Mouse (Mus musculus) adrenal gland, postnatal 36 days (tissue): Measurements from ENCODE around the gene Hmgb1. TPM values are rescaled to one million over a fixed set of nuclear protein-coding genes. Genes with fewer than 3 reads are reported as not detected.

ENCODE experiments used
- DNase-seq, 2 experiments: peaks; one replicate each; pipeline ENCODE4 v3.0.0; 2021; ENCODE audit warnings: mixed read lengths in 1 of 2
- total RNA-seq, 2 experiments: library from RNA; stranded (reverse); gene quantifications; 2 replicates each; pipeline ENCODE4 v1.2.3; 2021

Gene Hmgb1
- total RNA-seq, 2 experiments from 2014 or later = 141 to 161 TPM

GRCm38 (mm10) chr5:149104096-149104725, 80.1 kb downstream of the Hmgb1 start:
- no peak for DNase-seq

DNA sequence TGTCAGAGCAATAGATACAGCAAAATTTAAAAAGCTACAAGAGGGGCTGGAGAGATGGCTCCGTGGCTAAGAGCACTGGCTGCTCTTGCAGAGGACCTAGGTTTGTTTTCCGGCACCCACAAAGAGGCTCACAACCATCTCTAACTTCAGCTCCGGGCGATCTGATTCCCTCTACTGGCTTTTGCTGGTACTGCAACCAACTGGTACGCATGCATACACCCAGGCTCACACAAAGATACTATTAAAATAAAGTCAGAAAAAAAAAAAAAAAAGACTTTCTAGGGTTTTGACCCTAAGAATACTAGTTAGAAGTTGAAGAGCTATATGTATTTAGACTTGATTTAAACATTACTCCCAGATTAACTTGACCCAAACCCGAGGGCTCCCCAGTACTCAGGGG, 82.4 kb downstream of the Hmgb1 start:
- DNase-seq = no peak

DNA sequence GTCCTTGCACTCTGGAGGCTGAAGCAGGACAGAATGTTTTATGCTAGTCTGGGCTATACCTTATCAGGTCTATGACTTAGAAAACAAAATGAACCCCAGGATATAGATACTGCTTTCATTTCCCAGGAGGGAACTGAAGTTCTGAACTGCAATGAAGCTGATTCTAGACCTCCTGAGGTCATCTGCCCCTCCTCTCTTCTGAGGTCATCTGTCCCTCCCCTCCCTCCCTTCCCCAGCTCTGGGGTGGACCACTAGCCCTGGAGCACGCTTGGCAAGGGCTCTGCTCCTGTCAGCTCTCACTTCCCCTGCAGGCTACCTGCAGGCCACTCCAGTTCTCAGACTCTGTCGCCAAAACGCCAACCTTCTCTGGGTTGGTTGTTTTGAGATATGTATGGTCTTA, 84.2 kb downstream of the Hmgb1 start:
- DNase-seq = no peak

DNA sequence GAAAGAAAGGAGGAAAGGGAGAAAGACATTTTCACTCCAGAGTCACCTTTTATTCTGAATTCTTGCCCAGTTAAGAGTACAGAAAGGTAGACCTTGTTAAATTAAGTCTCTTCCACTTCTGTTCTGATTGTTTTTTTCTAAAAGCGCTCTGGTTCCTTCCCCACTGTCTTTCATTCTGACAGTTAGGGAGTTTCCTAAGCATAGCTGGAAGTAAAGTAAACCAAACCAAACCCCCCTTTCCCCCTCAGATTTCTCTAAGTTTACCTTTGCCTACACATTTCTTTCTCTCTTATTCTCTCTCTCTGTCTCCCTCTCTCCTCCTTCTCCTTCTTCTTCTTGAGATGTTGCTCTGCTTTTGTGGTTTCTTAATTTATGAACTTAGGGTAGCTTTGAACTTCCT, 85.3 kb downstream of the Hmgb1 start:
- DNase-seq = no peak

GRCm38 (mm10) chr5:149097841-149098240, 86.4 kb downstream of the Hmgb1 start:
- DNase-seq = no peak

DNA sequence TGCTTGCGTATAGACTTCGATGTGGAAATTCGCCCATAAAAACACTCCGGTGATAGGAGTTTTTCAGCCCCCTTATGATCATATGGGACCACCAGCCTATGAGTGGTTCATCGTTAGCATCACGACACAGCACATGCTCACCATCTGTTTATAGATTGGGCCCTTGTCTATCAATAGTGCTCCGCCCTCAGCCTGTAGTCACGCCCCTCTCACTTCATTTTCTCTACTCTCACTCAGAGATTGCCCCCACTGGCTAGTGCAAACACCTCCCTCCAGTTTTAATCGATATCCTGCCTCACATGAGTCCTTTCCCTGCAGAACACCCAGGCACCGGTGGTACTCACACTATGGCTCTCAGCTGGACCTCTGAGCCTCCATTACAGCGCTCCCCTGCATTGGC, 88.0 kb downstream of the Hmgb1 start:
- no peak for DNase-seq

GRCm38 (mm10) chr5:149092926-149093325, 91.4 kb downstream of the Hmgb1 start:
- no peak for DNase-seq

DNA sequence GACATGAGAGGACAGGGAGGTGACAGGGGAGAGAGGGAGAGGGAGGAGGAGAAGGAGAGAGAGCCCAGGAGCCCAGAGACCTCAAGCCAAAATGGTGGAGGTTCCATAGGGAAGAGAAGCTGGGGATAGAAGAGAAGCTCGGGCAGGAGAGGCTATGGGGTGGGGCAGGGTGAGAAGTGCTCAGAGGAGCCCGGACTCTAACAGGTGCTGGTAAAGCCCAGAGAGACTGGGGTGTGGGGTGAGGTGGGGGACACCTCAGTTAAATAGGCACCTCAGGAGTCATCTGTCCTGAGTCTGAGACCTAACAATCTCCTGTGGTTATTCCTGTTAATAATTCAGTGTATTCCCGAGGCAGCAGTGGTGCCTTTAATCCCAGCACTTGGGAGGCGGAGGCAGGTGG, 91.8 kb downstream of the Hmgb1 start:
- no peak for DNase-seq

- DNase-seq = no peak
Observed at GRCm38 (mm10) chr5:149091256-149091655, 93.0 kb downstream of the Hmgb1 start.

GRCm38 (mm10) chr5:149089860-149090259, 94.4 kb downstream of the Hmgb1 start:
- no peak for DNase-seq

GRCm38 (mm10) chr5:149089456-149089855, 94.8 kb downstream of the Hmgb1 start:
- no peak for DNase-seq

DNA sequence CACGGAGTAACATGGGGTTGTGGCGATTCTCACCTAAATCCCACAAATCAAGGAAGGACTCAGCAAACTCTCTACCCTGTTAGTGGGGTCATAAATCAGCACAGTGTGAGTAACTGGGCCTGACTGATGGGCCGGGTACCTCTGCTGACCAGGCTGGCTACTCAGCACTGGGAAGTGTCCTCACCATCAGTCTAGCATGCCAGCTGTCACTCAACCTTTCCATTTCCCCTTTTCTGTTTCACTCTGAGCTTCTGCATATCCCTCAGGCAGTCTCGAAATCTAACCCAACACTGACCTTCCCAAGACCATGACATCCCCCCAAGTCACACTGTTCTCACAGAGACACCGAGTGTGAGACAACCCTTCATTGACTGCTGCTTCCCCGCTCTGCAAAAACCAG, 95.4 kb downstream of the Hmgb1 start:
- no peak for DNase-seq

DNA sequence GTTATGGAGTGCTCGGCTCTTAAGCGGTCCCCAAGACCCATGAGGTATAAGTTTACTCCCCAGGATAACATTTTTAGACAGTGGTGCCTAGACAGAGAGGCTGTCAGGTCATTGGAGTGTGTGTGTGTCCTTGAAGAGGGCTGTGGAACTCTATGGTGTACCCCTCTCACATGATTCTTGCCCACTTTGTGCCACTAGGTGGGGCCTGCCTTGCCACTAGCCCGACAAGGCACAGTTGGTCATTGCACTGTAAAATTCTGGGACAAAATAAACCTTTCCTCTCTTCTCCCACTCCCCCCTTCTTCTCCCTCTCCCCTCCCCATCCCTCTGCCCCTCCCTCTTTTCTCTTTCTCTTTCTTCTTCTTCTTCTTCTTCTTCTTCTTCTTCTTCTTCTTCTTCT, 96.1 kb downstream of the Hmgb1 start:
- no peak for DNase-seq

DNA sequence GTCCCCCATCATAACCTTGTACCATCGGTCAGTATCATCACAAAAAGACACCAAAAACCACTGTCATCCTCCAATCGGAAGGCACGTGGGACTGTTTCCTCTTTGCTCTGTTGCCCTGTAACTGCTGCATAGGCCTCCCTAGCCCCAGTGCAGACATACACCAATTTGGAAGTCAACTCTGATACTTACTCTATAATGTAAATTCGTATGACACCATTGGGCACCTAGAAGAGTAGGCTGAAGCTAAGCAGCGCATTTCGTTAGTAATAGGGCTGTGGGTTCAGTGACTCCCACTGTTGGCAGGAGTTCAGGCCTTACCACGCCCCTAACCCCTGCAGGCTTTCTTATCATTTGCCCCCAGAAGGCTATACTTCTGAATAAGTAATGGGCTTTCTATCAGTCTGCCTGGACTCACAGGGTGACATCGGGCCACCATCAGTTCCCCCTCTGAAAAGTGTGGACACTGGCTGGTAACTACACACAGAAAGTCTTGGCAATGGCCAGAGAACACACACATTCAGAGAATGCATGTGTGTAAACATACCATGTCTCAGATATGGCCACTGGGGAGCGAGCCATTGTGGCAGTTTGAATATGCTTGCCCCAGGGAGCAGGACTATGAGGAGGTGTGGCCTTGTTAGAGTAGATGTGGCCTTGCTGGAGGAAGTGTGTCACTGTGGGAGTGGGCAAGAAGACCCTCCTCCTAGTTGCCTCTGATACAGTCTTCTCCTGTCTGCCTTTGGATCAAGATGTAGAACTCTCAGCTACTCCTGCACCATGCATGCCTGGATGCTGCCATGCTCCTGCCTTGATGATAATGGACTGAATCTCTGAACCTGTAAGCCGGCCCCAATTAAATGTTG, 97.7 kb downstream of the Hmgb1 start:
- no peak for DNase-seq

- DNase-seq = no peak
Observed at GRCm38 (mm10) chr5:149080466-149080865, 103.8 kb downstream of the Hmgb1 start.

GRCm38 (mm10) chr5:149079758-149080150, 104.5 kb downstream of the Hmgb1 start:
- DNase-seq = no peak

DNA sequence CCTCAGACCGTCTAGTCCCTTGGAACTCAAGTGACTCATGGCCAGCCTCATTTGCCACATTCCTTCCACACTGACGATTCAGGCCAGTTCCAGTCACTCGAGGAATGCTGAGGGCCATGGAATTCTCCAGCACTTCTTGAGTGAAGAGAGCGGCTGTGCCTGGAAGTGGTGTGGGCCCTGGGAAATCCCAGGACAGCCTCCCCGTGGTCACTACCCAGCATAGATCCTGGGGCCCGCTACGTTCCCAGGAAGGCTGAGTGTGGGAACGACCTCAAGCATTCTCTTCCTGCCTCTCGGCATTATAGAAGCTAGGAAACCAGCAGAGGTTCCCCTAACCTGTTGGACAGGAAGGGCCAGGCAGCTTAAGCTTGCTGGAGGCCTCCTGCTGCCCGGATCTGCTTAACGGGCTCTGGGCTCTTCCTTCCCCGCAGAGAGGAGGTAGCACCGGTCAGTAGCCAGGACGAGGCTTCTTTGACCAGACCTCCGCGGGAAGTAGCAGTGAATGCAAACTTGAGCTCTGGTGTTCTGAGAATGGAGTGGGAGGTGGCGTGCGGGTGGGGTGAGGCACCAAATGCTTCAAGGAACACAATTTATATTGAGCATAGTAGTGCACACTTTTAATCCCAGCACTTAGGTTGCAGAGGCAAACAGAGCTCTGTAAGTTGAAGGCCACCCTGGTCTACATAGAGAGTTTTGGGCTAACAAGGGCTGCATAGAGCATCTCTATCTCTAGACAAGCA, 105.1 kb downstream of the Hmgb1 start:
- DNase-seq = peak; percentile 22 to 28

DNA sequence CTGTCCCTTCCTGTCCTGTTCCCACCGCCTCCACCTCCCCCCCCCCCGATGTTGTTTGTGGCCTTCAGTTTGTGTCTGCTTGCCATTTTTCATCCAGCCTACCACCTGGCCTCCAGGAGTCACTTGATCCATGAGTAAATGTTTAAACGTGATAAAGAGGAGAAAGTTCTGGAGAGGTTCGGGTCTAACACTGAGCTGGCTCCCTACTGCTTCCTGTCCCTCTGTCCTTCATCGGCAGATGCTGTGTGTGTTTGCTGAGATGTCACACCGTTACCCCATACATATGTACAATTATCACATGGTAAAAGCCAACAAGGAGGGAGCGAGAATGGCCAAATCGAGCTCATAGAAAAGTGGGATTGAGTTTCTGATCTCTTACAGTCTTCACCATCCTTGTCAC, 107.2 kb downstream of the Hmgb1 start:
- no peak for DNase-seq

GRCm38 (mm10) chr5:149071546-149071945, 112.7 kb downstream of the Hmgb1 start:
- DNase-seq = no peak

DNA sequence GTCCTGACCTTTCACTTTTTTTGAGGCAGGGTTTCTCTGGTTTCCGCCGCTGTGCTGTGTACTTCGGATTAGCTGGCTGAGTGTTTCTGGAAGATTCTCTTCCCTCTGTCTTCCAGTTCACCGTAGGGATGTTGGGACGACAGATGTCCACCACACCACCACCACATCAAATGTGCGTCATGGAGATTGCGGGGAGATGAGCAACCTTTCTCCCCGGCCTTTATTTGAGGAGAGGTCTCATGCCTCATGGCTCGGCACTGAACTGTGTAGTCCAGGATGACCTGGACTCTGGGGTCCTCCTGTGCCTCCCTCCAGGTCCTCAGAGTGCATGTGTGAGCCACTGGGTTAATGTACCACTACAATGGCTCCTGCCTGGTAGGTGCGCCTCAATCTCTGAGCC, 115.5 kb downstream of the Hmgb1 start:
- DNase-seq = no peak

- DNase-seq = no peak
Observed at GRCm38 (mm10) chr5:149068247-149068740, 116.0 kb downstream of the Hmgb1 start.

DNA sequence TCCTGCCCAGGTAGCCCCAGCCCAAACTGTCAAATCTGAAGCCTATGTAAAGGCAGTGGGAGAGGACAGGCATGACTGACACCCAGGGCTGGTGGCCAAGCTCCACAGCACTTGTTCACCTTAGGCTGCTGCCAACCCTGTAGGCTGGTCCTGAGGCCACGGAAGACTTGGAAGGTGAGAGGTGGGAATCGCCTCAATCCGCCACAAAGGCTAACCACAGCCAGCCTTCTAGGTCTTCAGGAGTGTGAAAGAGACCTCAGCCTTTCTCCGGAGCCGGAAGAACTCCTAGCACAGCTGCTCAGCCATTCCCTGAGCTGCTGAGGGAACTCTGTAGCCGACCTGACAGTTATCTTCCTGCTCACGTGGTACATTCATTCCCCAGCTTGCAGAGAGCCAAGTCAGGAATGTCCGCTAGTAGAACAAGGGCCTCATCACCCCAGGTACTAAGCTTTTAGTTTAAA, 116.8 kb downstream of the Hmgb1 start:
- DNase-seq = no peak

GRCm38 (mm10) chr5:149062833-149063232, 121.5 kb downstream of the Hmgb1 start:
- DNase-seq = peak; percentile 14 to 30
